Mouse (Mus musculus) adrenal gland, postnatal 36 days (tissue): ENCODE results near the gene Cftr. TPM values are rescaled to one million over a fixed set of nuclear protein-coding genes. Genes with fewer than 3 reads are reported as not detected.

Source experiments
- DNase-seq, 2 experiments: peaks; one replicate each; pipeline ENCODE4 v3.0.0; 2021; ENCODE audit warnings: mixed read lengths in 1 of 2
- long read RNA-seq, 2 experiments: library from polyadenylated mRNA; stranded (forward); transcript quantifications; one replicate each; pipeline ENCODE4 v2.0.0; 2021; ENCODE audit warnings: borderline sequencing depth in 2 of 2
- total RNA-seq, 2 experiments: library from RNA; stranded (reverse); gene quantifications; 2 replicates each; pipeline ENCODE4 v1.2.3; 2021

The Cftr gene
- total RNA-seq, result under 1 TPM; 0.13 to 0.23 TPM
- long read RNA-seq, experiment 1, result 0 reads
- long read RNA-seq, experiment 2, result 0 reads

DNA sequence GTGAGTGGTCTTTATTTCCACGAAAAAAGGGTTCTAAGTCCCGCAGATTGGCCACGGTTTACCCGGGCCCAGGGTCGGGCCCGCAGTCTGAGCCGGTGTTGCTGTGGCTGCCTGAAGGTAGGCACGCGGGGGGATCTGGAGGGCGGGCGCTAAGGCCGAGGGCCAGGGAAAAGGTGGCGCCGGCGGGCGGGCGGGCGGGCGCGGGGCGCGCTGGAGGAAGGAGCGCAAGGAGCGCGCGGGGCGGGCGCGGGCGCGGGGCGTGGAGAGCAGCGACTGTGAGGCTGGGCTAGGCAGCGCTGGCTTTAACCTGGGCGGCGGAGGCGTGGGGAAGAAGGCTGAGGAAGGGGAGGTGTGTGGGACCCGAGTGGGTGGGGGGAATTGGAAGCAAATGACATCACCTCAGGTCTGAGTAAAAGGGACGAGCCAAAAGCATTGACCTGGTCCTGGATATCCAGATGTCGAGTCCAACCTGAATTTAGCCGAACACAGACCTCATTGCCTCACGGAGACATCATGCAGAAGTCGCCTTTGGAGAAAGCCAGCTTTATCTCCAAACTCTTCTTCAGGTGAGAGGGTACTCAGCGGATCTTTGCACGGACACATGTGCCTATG, at the start of gene Cftr:
TSS of gene Cftr (plus strand) at position 377 of the 612 bp plus-strand sequence.
- DNase-seq, result peak in 1 of 2 experiments; percentile 9

- DNase-seq, result no peak
These were observed 43.1 kb upstream of the Cftr start for GRCm38 (mm10) chr6:18127206-18127983.

GRCm38 (mm10) chr6:18128059-18128458, 42.4 kb upstream of the Cftr start:
- DNase-seq, result no peak

- DNase-seq, result no peak
These were observed 35.2 kb upstream of the Cftr start for GRCm38 (mm10) chr6:18135246-18135645.

DNA sequence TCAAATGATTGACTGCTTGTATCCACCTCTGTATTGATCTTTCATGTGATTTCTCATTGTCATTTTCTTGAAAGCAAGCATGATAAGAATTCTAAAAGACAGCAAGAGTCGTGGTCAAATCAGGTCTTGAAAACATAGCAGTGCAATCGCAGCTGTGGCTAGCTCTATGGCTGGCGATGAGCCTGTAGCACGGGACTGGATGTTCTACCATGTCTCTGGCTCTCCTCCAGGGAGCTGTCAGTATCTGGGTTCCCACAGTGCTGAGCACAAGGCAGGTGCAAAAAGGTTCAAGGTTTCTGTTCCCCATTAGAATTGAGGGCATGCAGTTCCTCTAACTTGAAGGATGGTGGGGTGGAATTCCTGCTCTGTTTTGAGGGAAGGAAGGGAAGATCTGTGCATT, 17.5 kb upstream of the Cftr start:
- peak in 1 of 2 experiments; percentile 53 for DNase-seq

DNA sequence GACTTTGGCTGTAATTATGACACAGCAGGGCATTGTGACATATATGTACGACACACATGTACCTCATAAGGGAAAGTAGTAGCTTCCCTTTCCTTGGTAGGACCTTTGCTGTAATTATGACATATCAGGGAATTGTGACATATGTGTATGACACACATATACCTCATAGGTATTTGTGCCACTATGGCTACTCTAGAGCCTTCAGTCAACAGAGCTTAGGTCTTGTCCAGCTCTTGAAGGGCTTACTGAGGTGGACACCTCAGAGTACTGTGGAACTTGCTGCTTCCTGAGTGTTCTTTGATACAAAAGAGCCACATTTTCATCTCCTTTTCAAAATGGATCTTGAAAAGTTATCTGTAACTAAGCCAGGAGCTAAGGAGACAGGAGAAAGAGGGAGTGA, 869 bp upstream of the Cftr start:
- DNase-seq, result no peak

DNA sequence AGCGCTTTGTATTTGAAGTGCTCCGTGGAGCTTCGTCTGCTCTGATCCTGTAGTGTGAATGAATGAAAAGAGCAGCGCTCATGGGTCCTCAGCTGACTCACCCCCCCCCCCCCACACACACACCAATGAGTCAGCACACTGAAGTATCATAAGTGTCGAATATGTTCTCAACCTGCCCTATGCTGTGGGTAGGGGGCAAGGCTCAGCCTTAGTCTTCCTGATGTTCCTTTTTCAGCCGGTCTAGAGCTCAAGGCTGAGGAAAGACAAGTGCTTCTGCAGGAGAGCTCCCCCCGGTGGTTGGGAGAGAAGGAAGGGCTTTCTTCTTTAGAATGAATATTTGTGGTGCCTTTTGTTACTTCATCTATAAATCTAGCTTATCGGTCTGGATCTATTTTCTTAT, 1.1 kb downstream of the Cftr start:
- DNase-seq, result peak; percentile 13 to 49

GRCm38 (mm10) chr6:18177509-18177908, 7.0 kb downstream of the Cftr start:
- no peak for DNase-seq

GRCm38 (mm10) chr6:18180665-18181064, 10.2 kb downstream of the Cftr start:
- DNase-seq, result no peak

DNA sequence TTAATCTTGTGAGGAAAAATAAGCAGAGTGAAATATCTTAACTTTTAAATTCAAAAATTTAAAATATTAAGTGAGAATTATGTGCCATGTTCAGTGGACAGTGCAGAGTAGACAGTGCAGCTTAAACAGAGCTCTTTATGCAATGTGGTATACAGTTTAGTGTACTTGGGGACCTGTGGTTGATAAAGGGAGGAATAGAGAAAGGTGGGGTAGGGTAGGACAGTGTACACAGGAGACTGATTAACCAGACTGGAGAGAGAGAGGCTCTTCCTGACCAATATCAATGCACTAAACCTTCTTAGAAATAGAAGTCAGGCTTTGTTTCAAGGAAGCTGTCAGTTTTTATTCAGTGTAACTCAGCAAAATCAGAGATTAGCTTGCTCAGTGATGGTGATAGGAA, 12.4 kb downstream of the Cftr start:
- no peak for DNase-seq

DNA sequence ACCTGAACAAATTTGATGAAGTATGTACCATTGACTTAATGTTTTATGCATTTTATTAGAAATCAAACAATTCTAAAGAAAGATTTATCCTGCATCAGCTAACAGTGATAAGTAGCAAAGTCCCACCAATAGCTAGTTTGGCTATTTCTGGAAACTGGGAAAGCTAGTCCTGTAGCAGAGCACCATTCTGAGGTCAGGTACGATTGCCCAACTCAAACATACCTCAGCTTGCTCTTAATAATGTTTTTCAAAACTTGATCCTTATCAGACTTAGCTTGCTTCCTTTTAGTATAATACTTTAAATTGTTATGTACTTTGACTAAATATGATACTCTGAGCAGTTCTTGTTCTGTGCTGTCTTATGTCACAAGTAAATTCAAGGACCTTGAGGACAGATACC, 50.2 kb downstream of the Cftr start:
- no peak for DNase-seq

DNA sequence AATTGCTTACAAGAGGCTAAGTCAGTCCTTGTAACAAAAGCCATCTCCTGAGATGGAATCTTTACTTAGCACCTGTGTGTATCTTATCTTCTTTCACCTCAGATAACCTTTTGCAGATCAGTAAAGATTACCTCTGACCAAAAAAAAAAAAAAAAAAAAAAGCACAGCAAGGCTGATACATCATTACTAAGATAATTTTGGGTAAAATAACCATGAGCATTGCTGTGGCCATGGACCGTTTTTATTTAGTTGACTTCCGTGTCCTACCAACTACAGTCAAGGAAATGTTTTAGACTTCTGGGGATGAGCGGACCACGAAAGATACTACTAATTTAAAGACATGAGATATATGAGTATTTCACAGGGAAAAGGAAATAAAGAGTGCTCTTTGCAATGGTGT, 52.7 kb downstream of the Cftr start:
- no peak for DNase-seq

- DNase-seq, result no peak
These were observed 54.7 kb downstream of the Cftr start for GRCm38 (mm10) chr6:18225157-18225556.

- DNase-seq, result no peak
These were observed 76.0 kb downstream of the Cftr start for GRCm38 (mm10) chr6:18246495-18246894.

GRCm38 (mm10) chr6:18247891-18248463, 77.5 kb downstream of the Cftr start:
- no peak for DNase-seq

- no peak for DNase-seq
These were observed 78.0 kb downstream of the Cftr start for GRCm38 (mm10) chr6:18248464-18248863.

DNA sequence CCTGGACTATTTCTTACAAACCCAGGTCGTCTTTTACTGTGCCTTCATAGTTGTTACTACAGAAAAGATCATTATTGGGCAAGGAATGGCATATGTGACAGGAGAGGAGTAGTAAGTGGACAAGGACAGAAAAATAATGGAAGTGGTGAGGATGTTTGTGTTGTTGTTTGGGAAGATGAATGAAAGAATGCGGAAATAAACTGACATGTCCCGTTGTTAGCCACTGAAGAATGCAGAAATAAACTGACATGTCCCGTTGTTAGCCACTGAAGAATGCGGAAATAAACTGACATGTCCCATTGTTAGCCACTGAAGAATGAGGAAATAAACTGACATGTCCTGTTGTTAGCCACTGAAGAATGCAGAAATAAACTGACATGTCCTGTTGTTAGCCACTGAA, 84.1 kb downstream of the Cftr start:
- no peak for DNase-seq

DNA sequence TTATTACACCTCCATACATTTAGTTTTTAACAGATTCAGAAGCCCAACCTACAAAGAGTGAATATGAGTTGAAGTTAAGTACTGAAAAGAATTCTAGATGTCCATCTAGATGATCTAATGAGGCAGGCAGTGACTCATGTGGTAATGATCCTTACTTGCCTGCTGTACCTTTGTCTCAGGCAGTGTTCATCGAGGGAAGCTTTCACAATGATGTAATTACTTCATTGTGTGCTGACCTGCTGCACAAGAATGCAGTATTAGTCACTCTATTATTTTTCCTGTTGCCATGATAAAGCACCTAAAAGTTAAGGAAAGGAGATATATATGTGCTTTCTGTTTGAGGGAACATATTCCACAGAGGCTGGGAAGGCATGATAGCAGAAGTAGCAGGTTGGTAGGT, 100.5 kb downstream of the Cftr start:
- DNase-seq, result no peak

DNA sequence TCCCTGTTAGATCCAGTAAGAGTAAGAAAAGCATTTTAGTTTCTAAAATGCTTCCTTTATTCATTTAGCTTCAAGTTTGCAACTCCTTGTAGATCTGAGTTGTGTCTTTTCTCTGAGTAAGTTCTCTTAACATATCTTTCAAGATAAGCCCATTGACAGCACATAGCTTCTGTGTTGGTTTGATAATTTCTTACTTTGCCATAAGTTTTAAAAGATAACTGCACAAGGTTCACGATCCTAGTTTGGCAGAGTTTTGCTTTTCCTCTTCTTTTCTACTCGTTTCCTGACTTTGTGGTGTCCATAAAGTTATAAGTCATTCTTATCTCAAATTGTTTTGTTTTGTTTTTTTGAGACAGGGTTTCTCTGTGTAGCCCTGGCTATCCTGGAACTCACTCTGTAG, 130.3 kb downstream of the Cftr start:
- DNase-seq, result no peak

GRCm38 (mm10) chr6:18302105-18302504, 131.6 kb downstream of the Cftr start:
- no peak for DNase-seq

DNA sequence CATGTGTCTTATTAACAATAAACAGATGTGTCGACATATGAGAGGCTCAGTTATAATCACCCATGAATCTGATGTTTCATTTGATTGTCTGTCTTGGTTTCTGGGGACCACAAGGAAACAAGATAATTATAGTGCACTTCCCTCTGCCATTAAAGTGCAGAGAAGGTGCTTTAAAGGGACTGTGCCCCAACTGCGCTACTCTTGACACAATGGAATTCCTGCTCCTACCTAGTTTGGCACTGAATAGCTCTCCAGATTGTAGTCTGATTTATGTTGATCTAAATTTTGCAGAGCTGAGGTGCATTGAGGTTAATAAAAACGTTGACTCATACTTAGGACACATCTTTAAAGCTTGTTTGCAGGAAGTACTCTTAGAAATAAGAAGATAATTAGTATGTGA, 132.7 kb downstream of the Cftr start:
- DNase-seq, result no peak

GRCm38 (mm10) chr6:18305130-18305529, 134.6 kb downstream of the Cftr start:
- DNase-seq, result no peak

GRCm38 (mm10) chr6:18310983-18311382, 140.5 kb downstream of the Cftr start:
- no peak for DNase-seq
